Mouse (Mus musculus) layer of hippocampus, postnatal 14 days (tissue): ENCODE data around the gene Gm8356. TPM values are rescaled to one million over a fixed set of nuclear protein-coding genes. Genes with fewer than 3 reads are reported as not detected.
"Not testable (repeated sequence)": the region's sequence is repeated elsewhere in the genome, so short reads cannot be mapped to it uniquely, and the experiment has no call there.

Experiments
- DNase-seq, 2 experiments: peaks; one replicate each; pipeline ENCODE4 v3.0.0; 2021 to 2022; ENCODE audit warnings: low spot score in 2 of 2, mixed read lengths in 1 of 2
- long read RNA-seq, 2 experiments: library from polyadenylated mRNA; stranded (forward); transcript quantifications; one replicate each; pipeline ENCODE4 v2.0.0; 2021
- total RNA-seq, 2 experiments: library from RNA; stranded (reverse); gene quantifications; 2 replicates each; pipeline ENCODE4 v1.2.3; 2021

Gene Gm8356
- total RNA-seq, result not detected
- long read RNA-seq, experiment 1, result 0 reads
- long read RNA-seq, experiment 2, result 0 reads

DNA sequence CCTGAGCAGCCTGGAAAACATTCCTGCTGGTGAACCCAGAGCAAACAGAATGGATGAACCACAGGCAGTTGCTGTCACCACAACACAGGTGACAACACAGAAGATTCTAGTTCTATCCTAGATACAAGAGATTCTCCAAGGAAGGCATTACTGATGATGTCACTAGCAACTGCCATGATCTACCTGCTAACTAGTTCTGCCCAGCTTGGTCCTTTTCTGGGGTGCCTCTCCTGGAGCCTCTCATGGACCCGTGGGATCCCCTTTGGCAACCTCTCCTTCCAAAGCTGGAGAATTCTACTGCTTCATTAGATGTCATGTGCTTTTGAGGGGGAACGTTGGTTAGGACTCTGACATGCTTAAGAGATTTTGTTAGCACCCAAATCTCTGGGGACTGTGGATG lies at the start of gene Gm8356:
Gene Gm8356, minus strand, starts transcription at position 101 of the 400 bp plus-strand sequence.
- not testable (repeated sequence) for DNase-seq

- DNase-seq, result not testable (repeated sequence)
Observed at GRCm38 (mm10) chr14:6486331-6486730, 50.8 kb downstream of the Gm8356 start.

GRCm38 (mm10) chr14:6485541-6485940 lies 51.5 kb downstream of the Gm8356 start:
- not testable (repeated sequence) for DNase-seq

GRCm38 (mm10) chr14:6482126-6482525 lies 55.0 kb downstream of the Gm8356 start:
- not testable (repeated sequence) for DNase-seq

Other genes starting within 250 kb of the Gm8356 start
- not detected for gene Gm21103, start 232.4 kb downstream of the Gm8356 start, total RNA-seq
- not detected for gene Gm3618, start 193.6 kb downstream of the Gm8356 start, total RNA-seq
- gene Gm16440, start 147.0 kb downstream of the Gm8356 start, total RNA-seq, result not detected
- gene Gm3591, start 124.8 kb downstream of the Gm8356 start, total RNA-seq, result under 1 TPM in 1 of 2 experiments, not detected in 1; 0.91 TPM
- gene Gm3594, start 92.7 kb downstream of the Gm8356 start, total RNA-seq, result not detected
- 1 to 10 TPM; 2.3 TPM for gene Gm3629, start 53.3 kb upstream of the Gm8356 start, total RNA-seq
- not detected for gene Gm3460, start 85.1 kb upstream of the Gm8356 start, total RNA-seq
- gene Gm10251, start 146.9 kb upstream of the Gm8356 start, total RNA-seq, result under 1 TPM in 1 of 2 experiments, not detected in 1; 0.30 TPM
- gene Gm8050, start 183.0 kb upstream of the Gm8356 start, total RNA-seq, result not detected
- 1 to 10 TPM; 3.1 to 4.3 TPM for gene Gm3636, start 205.0 kb upstream of the Gm8356 start, total RNA-seq
- not detected for gene Gm8362, start 237.1 kb upstream of the Gm8356 start, total RNA-seq